Mouse (Mus musculus): ENCODE data around the gene Dop1a.
A peak's percentile ranks its signal among the peaks of the same experiment; 100 is the strongest.

Gene Dop1a

DNA sequence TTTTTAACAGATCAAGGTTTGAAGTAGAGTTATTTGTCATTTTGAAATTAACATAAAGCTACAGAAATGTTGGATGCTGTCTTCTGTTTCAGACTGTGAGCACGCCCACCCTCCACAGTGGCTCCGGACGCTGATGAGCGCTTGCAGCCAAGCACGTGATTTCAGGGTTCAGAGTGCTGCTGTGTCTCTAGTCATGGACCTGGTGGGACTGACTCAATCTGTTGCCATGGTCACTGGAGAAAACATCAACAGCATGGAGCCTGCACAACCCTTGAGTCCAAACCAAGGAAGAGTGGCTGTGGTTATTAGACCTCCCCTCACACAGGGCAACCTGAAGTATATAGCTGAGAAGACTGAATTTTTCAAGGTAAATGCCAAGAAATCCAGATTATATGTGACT is 46.8 kb downstream of the Dop1a start:
- DNase-seq = peak; percentile 2

DNA sequence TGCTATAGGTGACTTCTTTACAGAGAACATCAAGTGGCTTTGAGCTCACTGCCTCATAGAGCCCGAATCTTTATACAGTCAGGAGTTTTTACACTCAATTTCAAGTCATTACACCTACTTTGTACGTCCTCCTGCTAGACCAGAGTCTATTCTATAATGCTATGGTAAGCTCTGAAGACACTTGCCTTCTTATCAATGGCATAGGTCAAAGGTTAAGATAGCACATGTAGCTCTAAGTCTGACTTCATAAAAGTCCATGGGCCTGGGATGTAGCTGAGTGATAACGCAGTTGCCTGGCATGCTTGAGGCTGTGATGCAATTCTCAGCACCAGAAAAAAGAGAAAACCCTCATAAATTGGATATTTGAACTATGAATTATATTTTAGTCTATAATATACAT is 47.4 kb downstream of the Dop1a start:
- no peak for DNase-seq

DNA sequence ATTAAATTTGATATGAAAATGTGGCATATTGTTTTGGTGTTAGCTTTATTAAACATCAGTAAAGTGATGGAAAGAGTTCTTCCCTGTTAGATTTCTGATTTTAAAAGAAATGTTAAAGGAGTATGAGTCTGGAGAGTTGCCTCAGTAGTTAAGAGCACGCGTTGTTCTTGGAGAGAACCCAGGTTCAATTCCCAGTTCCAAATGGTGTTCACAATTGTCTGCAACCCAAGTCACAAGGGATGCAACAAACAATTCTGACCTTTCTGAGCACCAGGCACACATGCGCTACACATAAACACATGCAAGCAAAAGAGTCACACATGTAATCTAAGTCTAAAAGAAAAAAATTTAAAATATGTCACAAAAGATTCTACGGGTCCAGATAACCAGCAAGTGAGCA is 47.8 kb downstream of the Dop1a start:
- DNase-seq = no peak

DNA sequence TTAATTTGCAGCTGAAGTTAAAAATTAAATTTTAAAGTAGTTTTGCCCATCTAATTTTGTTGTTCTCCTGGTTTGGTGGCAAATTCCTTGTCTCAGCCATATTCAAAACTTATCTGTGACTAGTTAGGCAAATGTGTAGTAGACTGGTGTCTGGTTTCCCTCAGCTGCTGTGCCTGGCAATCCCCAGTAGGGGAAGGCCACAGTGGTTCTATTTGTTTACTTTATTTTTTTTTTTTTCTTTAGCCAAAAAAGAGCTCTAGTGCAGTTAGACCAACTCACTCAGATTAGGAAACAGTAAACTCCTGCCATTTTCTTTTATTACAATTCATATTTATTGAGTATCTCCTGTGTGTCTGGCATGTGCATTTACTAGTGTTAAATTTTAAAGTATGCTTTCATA is 55.4 kb downstream of the Dop1a start:
- peak; percentile 4 for DNase-seq

DNA sequence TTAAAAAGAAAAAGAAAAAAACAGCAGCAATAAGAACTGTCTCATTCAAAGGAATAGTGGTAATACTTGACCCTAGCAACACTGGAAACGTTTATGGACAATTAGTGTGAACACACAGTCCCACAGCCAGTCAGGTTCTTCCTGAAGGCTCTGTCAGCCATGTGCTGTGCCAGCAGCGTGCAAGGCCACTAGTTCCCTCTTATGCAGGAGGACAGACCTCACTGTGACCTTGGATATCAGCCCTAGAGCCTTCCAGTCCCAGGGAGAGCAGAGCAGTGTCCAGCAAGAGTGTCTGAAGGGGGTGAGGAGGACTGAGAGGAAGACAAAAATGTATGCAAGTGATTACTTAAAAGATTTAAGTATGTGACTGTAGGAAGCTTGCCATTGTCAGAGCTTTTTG is 58.6 kb downstream of the Dop1a start:
- DNase-seq = no peak

DNA sequence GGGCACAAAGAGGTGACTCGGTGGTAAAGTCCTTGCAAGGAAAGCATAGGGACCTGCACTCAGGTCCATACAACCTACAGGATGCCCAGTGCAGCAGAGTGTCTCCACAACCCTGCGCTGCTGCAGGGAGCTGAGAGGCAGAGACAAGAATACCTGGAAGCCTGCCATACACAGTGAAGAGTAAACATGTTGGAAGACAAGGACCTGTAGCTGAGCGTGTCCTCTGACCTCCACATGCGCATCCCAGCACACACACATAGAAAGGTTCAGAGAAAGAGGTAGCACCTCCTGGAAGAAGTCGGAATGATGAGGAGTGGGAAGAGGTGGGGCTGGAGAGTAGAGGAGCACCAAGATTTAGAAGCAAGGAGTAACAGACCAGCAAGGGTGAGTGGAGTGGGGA is 67.1 kb downstream of the Dop1a start:
- no peak for DNase-seq

DNA sequence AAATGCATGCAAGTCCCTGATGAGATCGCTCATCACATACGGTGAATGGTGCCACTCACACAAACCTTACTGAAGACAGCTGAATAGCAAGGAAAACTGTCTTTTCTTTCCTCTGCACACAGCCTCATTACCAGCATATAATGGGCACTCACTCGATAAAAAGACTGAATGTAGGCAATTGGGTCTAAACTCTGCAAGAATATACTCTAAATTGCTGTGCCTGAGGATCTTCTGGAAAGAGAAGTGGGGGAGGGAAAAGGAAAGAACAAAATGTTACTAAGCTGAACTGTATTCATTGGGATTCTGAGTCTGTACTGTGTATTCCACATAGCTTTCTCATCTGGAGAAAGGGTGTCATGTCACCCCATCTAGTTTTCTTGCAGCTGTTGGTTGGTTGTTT is 76.5 kb downstream of the Dop1a start:
- DNase-seq = no peak

DNA sequence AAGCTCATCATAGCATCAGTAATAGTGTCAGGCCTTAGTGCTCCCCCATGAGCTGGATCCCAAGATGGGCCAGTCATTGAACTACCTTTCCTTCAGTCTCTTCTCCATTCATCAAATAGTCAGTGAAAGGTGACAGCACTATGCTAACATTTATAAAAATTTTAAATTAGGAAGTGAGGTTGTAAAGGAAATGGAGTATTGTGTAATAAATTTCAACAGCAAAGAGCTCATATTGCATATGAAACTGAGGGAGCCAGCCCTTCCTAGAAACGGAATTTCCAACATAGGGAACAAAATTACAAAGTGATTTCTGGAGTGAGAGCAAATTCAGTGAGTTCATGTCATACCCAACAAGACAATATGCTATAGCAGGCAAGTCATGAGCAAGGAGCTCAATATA is 77.6 kb downstream of the Dop1a start:
- no peak for DNase-seq

DNA sequence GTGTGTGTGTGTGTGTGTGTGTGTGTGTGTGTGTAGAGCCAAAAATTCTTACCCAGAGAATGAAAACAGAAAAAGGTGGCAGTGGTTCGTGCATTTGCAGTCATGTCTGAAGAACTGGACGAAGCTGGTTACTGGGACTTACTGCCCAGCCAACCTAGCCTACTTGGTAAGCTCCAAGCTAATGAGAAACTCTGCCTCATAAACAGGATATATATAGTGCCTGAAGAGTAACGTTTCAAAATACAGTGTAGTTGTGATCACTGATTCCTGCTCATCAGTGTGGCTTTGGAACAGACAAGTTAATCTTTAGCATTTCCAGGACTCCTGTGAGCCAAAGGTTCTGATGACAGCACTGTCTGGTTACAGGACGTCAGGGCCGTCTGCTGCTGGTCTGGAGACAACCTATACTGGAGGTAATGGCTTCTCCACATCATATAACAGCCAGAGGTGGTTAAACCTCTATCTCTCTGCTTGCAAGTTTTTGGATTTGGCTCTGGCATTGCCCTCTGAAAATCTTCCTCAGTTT is 82.7 kb downstream of the Dop1a start:
- no peak for DNase-seq

DNA sequence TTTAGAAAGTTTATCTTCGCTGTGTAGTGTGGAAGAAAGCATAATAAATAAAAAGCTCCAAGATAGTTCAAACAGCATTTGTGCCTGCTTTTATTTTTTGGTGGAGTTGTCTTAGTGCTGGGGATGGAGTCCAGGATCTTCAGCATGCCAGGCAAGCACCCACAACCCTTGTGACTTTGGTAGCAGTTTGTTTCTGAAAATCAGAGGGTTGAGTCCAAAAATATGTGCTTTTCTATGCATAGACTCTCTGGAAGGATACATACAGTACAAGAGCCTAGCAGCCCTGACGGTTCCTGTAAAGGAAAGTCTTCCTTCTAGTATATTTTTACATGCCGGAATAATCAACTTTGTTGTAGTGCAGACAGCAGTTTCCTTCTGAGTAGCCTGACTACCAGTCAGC is 83.8 kb downstream of the Dop1a start:
- DNase-seq = no peak

DNA sequence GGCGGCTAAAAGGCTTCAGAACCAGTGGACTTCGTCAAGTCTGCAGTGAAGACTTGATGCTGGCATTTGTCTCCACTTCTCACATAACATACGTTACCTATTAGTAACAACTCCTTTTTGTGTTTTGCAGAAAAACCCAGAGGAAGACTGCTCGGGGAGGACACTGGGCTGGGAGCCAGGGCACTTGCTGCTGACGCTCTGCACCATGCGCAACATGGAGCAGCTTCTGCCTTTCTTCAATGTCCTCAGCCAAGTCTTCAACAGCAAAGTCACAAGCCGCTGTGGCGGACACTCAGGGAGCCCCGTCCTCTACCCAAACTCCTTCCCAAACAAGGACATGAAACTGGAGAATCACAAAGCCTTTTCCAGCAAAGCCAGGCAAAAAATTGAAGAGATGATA is 86.9 kb downstream of the Dop1a start:
- no peak for DNase-seq

DNA sequence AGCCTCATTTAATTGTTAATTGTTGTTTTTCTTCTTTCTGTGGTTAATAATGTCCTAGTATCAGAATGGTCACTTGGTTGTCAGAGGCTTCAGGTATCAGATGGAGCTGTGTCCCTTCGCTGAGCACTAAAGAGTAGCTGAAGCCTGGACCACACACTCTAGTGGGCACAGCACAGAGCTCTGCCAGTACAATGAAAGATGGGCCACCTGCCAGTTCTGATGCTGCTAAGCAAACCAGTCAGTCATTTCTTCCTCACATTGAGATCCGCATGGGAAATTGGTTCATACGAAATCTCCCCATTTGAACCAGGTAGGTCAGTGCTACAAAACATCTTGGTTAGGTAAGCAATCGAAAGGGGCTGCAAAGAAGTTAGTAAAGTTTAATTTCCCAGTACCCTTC is 87.7 kb downstream of the Dop1a start:
- DNase-seq = no peak

DNA sequence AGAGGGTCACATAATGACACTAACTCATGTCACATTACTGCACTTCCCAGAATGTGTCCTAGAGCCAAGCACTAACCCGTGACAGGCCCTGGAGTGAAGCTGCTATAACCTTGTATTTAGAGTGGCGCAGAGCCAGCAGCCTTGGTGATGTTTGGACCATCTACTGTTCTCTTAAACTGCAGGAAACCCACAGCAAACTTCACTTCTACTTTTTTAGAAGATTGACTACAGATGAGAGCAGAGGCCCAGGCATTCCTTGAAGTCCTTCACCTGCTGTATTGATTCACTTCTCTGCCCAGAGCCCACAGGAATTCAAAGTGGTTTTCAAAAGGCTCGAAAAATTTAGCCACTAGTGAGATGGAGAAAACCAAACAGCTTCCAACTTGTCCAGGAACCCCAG is 93.6 kb downstream of the Dop1a start:
- DNase-seq = peak; percentile 34

DNA sequence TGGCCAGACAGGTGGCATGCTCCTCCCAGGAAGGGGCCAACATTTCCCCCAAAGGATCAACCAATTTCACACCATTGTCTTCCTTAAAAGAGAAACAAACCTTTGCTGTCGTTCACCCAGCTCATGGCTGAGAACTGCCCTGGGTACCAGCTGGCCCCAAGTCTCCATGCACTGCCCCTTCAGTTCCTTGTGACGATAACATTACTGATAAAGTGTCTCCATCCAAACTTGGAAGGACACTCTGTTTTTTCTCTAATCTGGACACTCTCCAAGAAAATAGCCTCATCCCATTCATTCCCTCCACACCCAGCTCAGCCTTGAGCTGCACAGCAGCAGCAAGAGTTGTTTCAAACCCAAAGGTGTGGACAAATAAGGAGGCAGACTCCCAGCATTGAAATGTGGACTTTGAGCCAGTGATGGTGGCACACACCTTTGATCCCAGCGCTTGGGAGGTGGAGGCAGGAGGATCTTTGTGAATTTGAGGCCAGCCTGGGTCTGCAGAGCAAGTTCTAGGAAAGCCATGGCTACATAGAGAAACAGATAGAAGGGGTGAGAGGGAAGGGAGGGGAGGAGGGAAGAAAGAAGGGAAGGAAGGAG is 102.5 kb downstream of the Dop1a start:
- no peak for DNase-seq

DNA sequence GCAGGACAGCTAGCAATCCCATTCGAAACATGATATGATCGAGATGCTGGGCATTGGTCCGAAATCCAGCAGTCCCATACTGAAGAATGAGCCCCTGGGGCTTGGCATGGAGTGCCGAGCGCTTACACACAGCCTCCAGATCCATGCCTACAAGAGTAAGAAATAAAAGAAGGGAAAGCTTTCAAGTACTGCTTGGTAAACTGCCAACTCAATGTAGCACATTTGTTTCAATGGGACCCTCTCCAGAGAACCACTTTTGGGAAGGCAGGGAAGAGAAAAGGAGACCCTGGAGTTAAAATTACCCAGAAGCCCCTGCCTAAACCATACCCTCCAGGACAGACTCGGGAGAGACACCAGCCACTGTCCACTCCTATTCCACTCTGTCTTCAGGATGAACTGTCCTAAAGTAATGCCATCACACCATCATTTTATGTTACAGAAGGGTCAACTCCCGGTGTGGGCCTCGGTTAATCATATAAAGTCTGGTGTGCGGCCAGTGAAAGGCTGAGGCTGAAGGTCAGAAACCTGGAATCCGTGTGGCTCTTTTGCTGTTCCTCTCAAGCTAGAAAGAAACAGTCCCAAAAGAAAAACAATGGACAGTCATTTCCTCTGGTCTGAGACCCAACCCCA is 103.4 kb downstream of the Dop1a start:
- DNase-seq = no peak

DNA sequence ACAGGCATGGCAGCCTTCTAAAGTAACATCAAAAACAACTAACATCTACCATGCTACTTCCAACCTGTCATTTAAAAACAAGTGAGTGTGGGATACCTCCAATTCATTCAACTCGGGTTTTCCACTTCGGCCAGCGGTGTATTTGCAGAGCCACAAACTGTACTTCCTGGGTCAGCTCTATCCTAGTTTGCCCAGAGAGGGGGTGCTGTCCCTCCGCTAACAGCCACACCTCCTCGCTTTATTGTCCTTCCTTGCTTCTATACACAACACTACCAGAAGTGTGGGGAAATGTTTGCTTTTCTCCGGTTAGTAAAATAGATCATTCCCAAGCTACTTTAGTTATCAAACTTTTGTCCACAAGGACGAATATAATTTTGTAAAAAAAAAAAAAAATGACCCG is 104.0 kb downstream of the Dop1a start:
- no peak for DNase-seq

DNA sequence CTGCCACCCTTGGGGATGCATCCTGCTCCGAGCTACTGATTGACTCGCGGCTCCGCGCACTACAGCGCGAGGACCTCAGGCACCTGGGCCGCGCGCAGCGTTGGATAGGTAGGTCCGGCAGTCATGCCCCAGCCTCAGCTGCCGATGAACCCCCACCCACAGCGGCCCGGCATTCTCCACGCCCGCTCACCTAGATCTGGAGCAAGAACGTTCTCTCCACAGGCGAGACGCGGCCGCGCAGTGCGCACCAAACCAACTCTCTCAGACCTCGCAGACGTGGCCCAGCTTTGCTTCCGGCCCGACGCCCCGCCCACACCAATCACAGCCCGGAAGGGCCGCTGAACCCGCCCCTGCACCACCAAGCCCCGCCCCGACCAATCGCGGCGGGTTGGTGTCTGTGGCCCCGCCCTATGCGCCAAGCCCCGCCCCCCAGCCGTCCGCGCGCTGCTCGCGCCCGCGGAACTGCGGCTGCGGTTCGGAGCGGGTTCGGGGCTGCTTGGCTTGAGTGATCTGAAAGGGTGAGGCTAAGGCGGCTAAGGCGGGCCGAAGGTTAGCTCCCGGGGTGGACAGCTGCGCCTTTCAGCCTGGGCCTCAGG is 104.7 kb downstream of the Dop1a start, which contains the start of the genes Pgm3 and Rwdd2a:
Gene Pgm3, minus strand, starts transcription at position 303 of the 596 bp plus-strand sequence.
Gene Rwdd2a, plus strand, starts transcription at position 452 of the 596 bp plus-strand sequence.
- peak; percentile 97 for DNase-seq

DNA sequence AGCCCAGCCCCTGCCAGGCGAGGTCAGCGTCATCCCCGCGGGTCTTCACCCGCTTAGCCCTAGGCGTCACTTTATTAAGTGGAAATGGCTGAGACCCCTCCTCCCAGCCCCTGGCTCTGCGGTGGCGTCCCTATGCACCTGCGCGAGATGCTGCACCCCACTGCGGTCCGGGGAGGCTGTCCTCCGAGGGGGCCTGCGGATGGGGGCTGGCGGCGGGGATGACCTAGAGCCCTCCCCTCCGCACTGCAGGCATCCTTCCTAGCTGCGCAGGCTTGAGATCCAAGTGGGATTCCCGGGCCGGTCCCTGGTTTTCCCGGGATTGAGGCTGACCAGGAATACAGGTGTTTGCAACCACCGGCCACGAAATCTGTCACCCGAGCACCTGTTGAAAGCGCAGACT is 105.2 kb downstream of the Dop1a start:
- DNase-seq = no peak

DNA sequence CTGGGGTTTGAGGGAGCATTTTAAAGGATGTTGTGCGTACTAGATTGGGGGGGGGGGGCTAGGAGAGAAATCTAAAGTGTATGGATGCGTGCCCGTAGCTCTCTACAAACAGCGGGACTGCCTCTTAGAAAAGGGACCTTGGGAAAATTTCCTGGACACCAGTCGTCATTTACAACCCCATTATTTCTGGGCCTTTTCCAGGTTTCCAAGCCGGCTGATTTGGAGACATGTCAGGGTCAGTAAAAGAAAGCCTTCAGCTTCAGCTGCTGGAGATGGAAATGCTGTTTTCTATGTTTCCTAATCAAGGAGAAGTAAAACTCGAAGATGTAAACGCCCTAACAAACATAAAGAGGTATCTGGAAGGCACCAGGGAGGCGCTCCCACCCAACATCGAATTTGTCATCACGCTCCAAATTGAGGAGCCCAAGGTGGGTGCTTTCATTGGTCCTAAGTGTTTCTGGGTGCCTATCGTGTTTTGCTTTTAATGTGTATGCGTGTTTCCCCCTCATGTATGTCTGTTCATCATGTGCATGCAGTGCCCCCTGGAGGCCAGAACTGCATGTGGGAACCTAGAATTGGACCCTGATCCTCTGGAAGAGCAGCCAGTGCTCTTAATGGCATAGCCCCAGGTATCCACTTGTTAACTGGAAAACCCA is 105.8 kb downstream of the Dop1a start:
- DNase-seq = peak; percentile 87

DNA sequence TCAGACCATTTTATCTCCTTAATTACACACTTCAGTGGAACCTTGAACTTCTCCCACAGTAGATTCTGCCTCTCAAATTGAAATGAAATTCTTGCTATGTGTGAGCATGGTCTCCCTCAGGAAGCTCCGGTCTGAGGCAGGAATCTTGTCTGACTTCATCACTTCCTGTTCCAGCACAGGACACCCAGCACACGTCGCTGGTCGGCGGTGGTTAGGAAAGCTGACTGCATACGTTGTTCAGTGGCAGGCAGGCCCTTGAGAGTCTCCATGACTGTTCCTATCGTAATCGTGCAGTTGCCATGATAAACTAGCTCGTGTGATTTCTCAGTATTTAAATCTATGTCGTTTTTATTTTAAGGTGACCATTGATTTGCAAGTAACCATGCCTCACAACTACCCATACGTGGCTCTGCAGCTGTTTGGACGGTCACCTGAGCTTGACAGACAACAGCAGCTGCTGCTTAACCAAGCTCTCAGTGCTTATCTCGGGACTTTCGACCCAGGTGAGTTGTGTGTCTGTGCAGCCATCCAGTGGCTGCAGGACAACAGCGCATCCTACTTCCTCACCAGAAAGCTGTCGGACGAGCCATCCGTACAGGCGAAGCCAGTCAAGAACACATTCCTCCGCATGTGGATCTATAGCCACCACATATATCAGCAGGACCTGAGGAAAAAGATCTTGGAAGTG is 106.8 kb downstream of the Dop1a start:
- no peak for DNase-seq

DNA sequence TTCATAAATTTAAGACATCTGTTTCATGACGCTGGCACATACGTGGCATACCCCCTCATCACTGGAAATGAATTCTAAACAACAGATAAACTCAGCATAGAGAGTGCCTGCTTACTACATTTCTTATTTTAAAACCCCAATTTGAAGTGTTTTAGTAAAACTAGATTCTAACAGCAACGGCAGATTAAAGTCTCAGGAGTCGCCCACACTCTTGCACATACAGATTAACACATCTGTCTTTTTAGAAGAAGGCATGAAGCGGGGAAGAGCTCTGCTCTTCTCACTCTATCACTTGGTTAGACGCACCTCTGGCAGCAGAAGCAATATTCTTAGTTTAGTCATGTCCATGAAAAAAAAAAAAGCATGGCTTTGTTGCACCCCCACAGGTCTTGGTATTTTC is 108.2 kb downstream of the Dop1a start:
- no peak for DNase-seq

DNA sequence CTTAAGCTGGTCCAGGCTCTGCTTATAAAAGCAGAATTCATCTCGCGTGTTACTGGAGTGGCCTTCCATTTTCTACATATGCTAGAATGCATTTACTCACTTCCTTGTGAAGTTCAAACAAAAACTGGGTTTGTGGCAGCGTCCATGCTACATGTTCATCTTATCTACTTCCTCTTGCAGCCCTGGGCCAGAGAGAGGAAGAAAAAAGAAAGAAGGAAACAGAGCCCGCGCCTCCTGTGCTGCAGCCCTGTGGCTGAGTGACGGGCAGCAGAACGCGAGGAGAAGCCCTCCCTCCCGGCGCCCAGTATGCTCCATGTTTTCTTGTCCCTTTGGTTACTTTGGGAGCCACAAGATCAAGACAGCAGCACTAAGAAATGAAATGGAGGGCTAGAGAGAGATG is 112.7 kb downstream of the Dop1a start:
- DNase-seq = no peak

DNA sequence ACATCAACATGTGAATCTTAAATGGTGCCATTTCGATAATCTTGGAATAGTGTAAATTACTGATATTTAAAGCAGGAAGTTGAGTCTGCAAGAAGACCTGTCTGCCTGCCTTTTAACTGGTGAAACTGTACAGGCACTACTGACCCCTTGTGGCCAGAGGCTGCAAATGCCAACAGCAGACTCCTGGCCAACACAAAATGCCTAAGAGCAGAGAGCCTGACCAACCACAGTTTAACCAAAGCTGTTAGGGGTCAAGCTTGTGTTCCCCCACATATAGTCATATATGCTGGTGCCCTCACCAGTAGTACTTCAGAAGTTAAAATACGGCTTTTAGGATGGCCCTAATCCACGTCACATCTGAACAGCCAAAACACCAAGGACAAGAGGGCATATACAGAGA is 116.8 kb downstream of the Dop1a start:
- peak; percentile 78 for DNase-seq

Measured in lung, postnatal 10 days (tissue).